Mouse (Mus musculus) forebrain, embryonic 15.5 days (tissue): ENCODE data around the gene Top2a. TPM values are rescaled to one million over a fixed set of nuclear protein-coding genes. Genes with fewer than 3 reads are reported as not detected.

Source experiments
- ATAC-seq: fragments of 200-750 bp; cut with Nextera tagmentation; replicated peaks from 2 replicates; pipeline ENCODE4 v1.8.0; 2017; ENCODE audit warnings: mild to moderate bottlenecking, moderate TSS enrichment, moderate library complexity
- H3K27ac ChIP-seq: fragments of 300-500 bp; sonication (generic); replicated peaks from 2 replicates; pipeline ENCODE4 v1.5.1; 2015; ENCODE audit warnings: mild to moderate bottlenecking, inconsistent platforms
- H3K27me3 ChIP-seq: fragments of 300-500 bp; sonication (generic); 2 replicates; pipeline ENCODE4 v1.6.1; 2015; ENCODE audit warnings: inconsistent platforms
- H3K36me3 ChIP-seq: fragments of 300-500 bp; sonication (generic); 2 replicates; pipeline ENCODE4 v1.6.1; 2015; ENCODE audit warnings: mild to moderate bottlenecking, inconsistent platforms
- H3K4me1 ChIP-seq: fragments of 300-500 bp; sonication (generic); 2 replicates; pipeline ENCODE4 v1.6.1; 2015; ENCODE audit warnings: inconsistent platforms
- H3K4me2 ChIP-seq: fragments of 300-500 bp; sonication (generic); replicated peaks from 2 replicates; pipeline ENCODE4 v1.6.1; 2015; ENCODE audit warnings: mild to moderate bottlenecking, inconsistent platforms
- H3K4me3 ChIP-seq: fragments of 300-500 bp; sonication (generic); 2 replicates; pipeline ENCODE4 v1.5.1; 2015; ENCODE audit warnings: mild to moderate bottlenecking, inconsistent platforms
- H3K9ac ChIP-seq: fragments of 300-500 bp; sonication (generic); replicated peaks from 2 replicates; pipeline ENCODE4 v1.6.1; 2015; ENCODE audit warnings: mild to moderate bottlenecking, inconsistent platforms
- H3K9me3 ChIP-seq: fragments of 300-500 bp; sonication (generic); 2 replicates; pipeline ENCODE4 v1.6.1; 2016; ENCODE audit warnings: inconsistent platforms
- WGBS: fragments of 180-500 bp; shearing (Covaris S2); methylation state at CpG from one replicate; pipeline ENCODE4 v1.1.7; 2015; ENCODE audit warnings: mixed read lengths; 5-methylcytosine and 5-hydroxymethylcytosine counted together
- polyA plus RNA-seq: library from polyadenylated mRNA; unstranded; fragments of >200 nt; fragmentation: Nextera tagmentation; extraction: Ambion mirVana; gene quantifications from 2 replicates; pipeline ENCODE4 v1.2.1, GENCODE M21; 2015

Gene Top2a
- polyA plus RNA-seq, 1 experiment from 2014 or later = 126 TPM

GRCm38 (mm10) chr11:98978526-98979148 is 45.4 kb downstream of the Top2a start:
- Histone ChIP-seq H3K36me3 (no peaks in the 10 kb centered on the region), H3K4me2 (no peak overlapping the region), H3K27me3 (peaks cover 7% of the 10 kb centered on the region), H3K9me3 (no peaks in the 10 kb centered on the region), H3K4me3 (no peak overlapping the region), H3K9ac (no peak overlapping the region), H3K27ac (no peak overlapping the region), H3K4me1 (peaks cover 11% of the 10 kb centered on the region)
- ATAC-seq = no peak
- 69% methylated on average over 15 of the region's 15 CpGs for WGBS

- Histone ChIP-seq H3K27me3 (no peaks in the 10 kb centered on the region; the same call in 1 of the 2 replicates), H3K9me3 (no peaks in the 10 kb centered on the region), H3K4me1 (peaks cover 20% of the 10 kb centered on the region), H3K36me3 (0 out of 2 replicates have a peak, but pooled peaks cover 5% of the 10 kb centered on the region), H3K27ac (no peak overlapping the region), H3K4me2 (no peak overlapping the region), H3K4me3 (no peak overlapping the region), H3K9ac (no peak overlapping the region)
- ATAC-seq = no peak
- WGBS = 53% methylated on average over 5 of the region's 5 CpGs
Observed at GRCm38 (mm10) chr11:98974871-98975719, 48.9 kb downstream of the Top2a start.

- Histone ChIP-seq H3K9me3 (no peaks in the 10 kb centered on the region), H3K27me3 (no peaks in the 10 kb centered on the region; the same call in 1 of the 2 replicates), H3K4me1 (peaks cover 29% of the 10 kb centered on the region), H3K4me2 (no peak overlapping the region), H3K27ac (no peak overlapping the region), H3K36me3 (0 out of 2 replicates have a peak, but pooled peaks cover 5% of the 10 kb centered on the region), H3K4me3 (no peak overlapping the region), H3K9ac (no peak overlapping the region)
- 83% methylated on average over 6 of the region's 6 CpGs for WGBS
- ATAC-seq = no peak
Observed at GRCm38 (mm10) chr11:98974213-98974612, 49.8 kb downstream of the Top2a start.

DNA sequence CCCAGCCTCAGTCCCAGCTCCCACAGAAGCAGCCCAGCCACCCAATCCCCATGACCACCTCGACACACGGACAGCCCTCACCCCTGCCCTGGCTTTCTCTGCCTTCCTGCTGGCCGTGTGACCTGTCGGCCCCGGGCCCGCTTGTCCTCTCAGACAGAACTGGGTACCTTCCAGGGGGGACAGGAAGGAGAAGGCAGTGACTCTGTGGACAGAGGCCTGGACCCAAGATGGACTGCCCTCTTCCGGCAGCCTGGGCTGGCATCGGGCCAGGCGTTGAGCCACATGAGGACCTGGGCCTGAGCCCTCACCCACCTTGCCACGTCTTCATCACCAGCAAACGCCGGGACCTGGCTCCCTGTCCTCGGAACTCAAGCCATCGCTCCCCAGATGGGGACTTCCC is 50.4 kb downstream of the Top2a start:
- ATAC-seq = no peak
- Histone ChIP-seq H3K9ac (no peak overlapping the region), H3K4me3 (no peak overlapping the region), H3K9me3 (no peaks in the 10 kb centered on the region), H3K27ac (no peak overlapping the region), H3K27me3 (no peaks in the 10 kb centered on the region), H3K36me3 (0 out of 2 replicates have a peak, but pooled peaks cover 5% of the 10 kb centered on the region), H3K4me1 (peaks cover 35% of the 10 kb centered on the region), H3K4me2 (no peak overlapping the region)
- WGBS = 87% methylated on average over 14 of the region's 14 CpGs

GRCm38 (mm10) chr11:98972801-98973360 is 51.1 kb downstream of the Top2a start:
- H3K4me3 ChIP-seq = no peak overlapping the region
- H3K4me1 ChIP-seq = peaks cover 42% of the 10 kb centered on the region
- no peak overlapping the region for H3K9ac ChIP-seq
- H3K9me3 ChIP-seq = no peaks in the 10 kb centered on the region
- ATAC-seq = no peak
- 0 out of 2 replicates have a peak, but pooled peaks cover 5% of the 10 kb centered on the region for H3K36me3 ChIP-seq
- no peak overlapping the region for H3K27ac ChIP-seq
- no peaks in the 10 kb centered on the region for H3K27me3 ChIP-seq
- H3K4me2 ChIP-seq = no peak overlapping the region
- WGBS = 83% methylated on average over 9 of the region's 9 CpGs

- H3K4me1 ChIP-seq = peaks cover 49% of the 10 kb centered on the region
- 53% methylated on average over 9 of the region's 9 CpGs for WGBS
- no peak overlapping the region for H3K4me3 ChIP-seq
- no peaks in the 10 kb centered on the region for H3K27me3 ChIP-seq
- H3K9ac ChIP-seq = no peak overlapping the region
- no peak; the same call in 1 of the 2 replicates for ATAC-seq
- H3K36me3 ChIP-seq = 0 out of 2 replicates have a peak, but pooled peaks cover 5% of the 10 kb centered on the region
- H3K9me3 ChIP-seq = no peaks in the 10 kb centered on the region
- no peak overlapping the region for H3K27ac ChIP-seq
- H3K4me2 ChIP-seq = no peak overlapping the region
Observed at GRCm38 (mm10) chr11:98972215-98972614, 51.8 kb downstream of the Top2a start.

GRCm38 (mm10) chr11:98971316-98972031 is 52.5 kb downstream of the Top2a start:
- H3K9ac ChIP-seq = no peak overlapping the region
- H3K9me3 ChIP-seq = no peaks in the 10 kb centered on the region
- H3K36me3 ChIP-seq = 0 out of 2 replicates have a peak, but pooled peaks cover 5% of the 10 kb centered on the region
- H3K4me2 ChIP-seq = no peak overlapping the region
- no peaks in the 10 kb centered on the region for H3K27me3 ChIP-seq
- no peak for ATAC-seq
- H3K27ac ChIP-seq = peak overlapping the region; percentile 95
- 62% methylated on average over 23 of the region's 23 CpGs for WGBS
- H3K4me1 ChIP-seq = peaks cover 57% of the 10 kb centered on the region
- no peak overlapping the region for H3K4me3 ChIP-seq

DNA sequence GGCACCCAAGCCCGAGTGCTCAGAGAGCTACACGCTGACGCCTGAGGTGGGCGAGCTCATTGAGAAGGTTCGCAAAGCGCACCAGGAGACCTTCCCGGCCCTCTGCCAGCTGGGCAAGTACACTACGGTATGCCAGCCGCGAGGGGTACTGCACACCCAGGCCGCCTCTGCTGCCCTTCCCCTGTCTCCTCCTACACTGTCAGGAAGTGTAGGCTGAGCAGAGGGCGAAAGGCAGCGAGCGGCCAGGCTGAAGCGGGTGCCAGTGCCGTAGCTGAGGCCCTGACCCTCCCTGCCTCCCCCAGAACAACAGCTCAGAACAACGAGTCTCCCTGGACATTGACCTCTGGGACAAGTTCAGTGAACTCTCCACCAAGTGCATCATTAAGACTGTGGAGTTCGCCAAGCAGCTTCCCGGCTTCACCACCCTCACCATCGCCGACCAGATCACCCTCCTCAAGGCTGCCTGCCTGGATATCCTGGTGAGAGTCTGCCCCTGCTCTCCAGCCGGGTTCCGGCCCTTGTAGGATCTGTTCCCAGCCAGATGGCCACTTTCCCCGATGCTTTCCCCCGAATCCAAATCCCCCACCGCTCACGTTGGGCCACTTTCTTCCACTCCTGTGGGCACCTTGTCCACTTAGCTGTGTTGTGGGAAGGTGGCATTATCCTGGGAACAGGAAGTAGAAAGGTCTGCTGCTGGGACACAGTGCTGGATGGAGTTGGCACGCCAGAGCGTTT is 53.6 kb downstream of the Top2a start:
- Histone ChIP-seq H3K4me2 (peak overlapping the region; percentile 43), H3K4me3 (no peak overlapping the region), H3K36me3 (0 out of 2 replicates have a peak, but pooled peaks cover 5% of the 10 kb centered on the region), H3K27me3 (no peaks in the 10 kb centered on the region), H3K9me3 (no peaks in the 10 kb centered on the region), H3K4me1 (peaks cover 68% of the 10 kb centered on the region), H3K9ac (no peak overlapping the region; the same call in 1 of the 2 replicates), H3K27ac (peak overlapping the region; percentile 95)
- 0 out of 2 replicates have a peak, but pooled peaks have one; percentile 12 for ATAC-seq
- WGBS = 42% methylated on average over 29 of the region's 29 CpGs

GRCm38 (mm10) chr11:98969496-98969927 is 54.5 kb downstream of the Top2a start:
- WGBS = 8% methylated on average over 16 of the region's 17 CpGs
- H3K4me2 ChIP-seq = peak overlapping the region; percentile 43

GRCm38 (mm10) chr11:98968716-98969495 is 55.1 kb downstream of the Top2a start:
- peak overlapping the region; percentile 18; the same call in 1 of the 2 replicates for H3K4me3 ChIP-seq
- ATAC-seq = peak; percentile 42

More at GRCm38 (mm10) chr11:98969496-98969927, 54.5 kb downstream of the Top2a start:
- Histone ChIP-seq H3K4me3 (peak overlapping the region; percentile 18; the same call in 1 of the 2 replicates), H3K36me3 (0 out of 2 replicates have a peak, but pooled peaks cover 5% of the 10 kb centered on the region), H3K4me1 (peaks cover 76% of the 10 kb centered on the region), H3K27ac (peak overlapping the region; percentile 95), H3K27me3 (no peaks in the 10 kb centered on the region), H3K9ac (no peak overlapping the region; the same call in 1 of the 2 replicates), H3K9me3 (no peaks in the 10 kb centered on the region)
- peak; percentile 70 for ATAC-seq

More at GRCm38 (mm10) chr11:98968716-98969495, 55.1 kb downstream of the Top2a start:
- Histone ChIP-seq H3K27me3 (no peaks in the 10 kb centered on the region), H3K27ac (peak overlapping the region; percentile 95), H3K9ac (peak overlapping the region; percentile 9; the same call in 1 of the 2 replicates), H3K4me1 (peaks cover 82% of the 10 kb centered on the region), H3K4me2 (peak overlapping the region; percentile 43), H3K36me3 (0 out of 2 replicates have a peak, but pooled peaks cover 5% of the 10 kb centered on the region), H3K9me3 (no peaks in the 10 kb centered on the region)
- 2% methylated on average over 20 of the region's 20 CpGs for WGBS
